Mouse (Mus musculus) E14TG2a.4 (cell line): ENCODE results near the gene Il2rg.

Source experiments
- CTCF ChIP-seq: conservative IDR thresholded peaks from 2 replicates; pipeline ENCODE4 v1.5.1; 2014; ENCODE audit warnings: low read length
- NANOG ChIP-seq: IDR thresholded peaks from 2 replicates; pipeline ENCODE4 v1.6.1; 2014; ENCODE audit warnings: borderline replicate concordance, low read length, mixed read lengths
- POU5F1 ChIP-seq: IDR thresholded peaks from 2 replicates; pipeline ENCODE4 v1.6.1; 2014; ENCODE audit warnings: low read length, borderline replicate concordance

- TF ChIP-seq CTCF (no peak), POU5F1 (no peak), NANOG (no peak)
Observed at GRCm38 (mm10) chrX:101273875-101274738, 6.1 kb upstream of the Il2rg start, which contains the start of gene Med12.
